Mouse (Mus musculus): ENCODE data around the gene 1700102P08Rik. TPM values are rescaled to one million over a fixed set of nuclear protein-coding genes. Genes with fewer than 3 reads are reported as not detected.
A peak's percentile ranks its signal among the peaks of the same experiment; 100 is the strongest.

The 1700102P08Rik gene
- polyA plus RNA-seq (2012; rRNA removed) = 0.58 and 0.66 TPM in 2 replicates

- no peak for TF ChIP-seq POLR2A (IDR thresholded peaks at IDR 0.05; ENCODE audit: borderline replicate concordance, extremely low read depth, low read depth, low read length)
- WGBS = 74% methylated on average over 18 of the region's 18 CpGs
- Histone ChIP-seq H3K4me3 (replicated peaks; ENCODE audit: extremely low read depth, low read depth, low read length) (no peak within 1 kb of the TSS), H3K4me1 (ENCODE audit: control insufficient read depth, insufficient read depth, low read length) (no peaks in the 10 kb centered on the region)
- DNase-seq = no peak
Observed at GRCm38 (mm10) chr9:108392676-108393075, at the start of gene 1700102P08Rik. TSS of gene 1700102P08Rik (plus strand) at chr9:108392805.

GRCm38 (mm10) chr9:108343331-108343730, 49.3 kb upstream of the 1700102P08Rik start:
- no peak for DNase-seq
- Histone ChIP-seq H3K4me1 (ENCODE audit: control insufficient read depth, insufficient read depth, low read length) (peaks cover 13% of the 10 kb centered on the region), H3K4me3 (replicated peaks; ENCODE audit: extremely low read depth, low read depth, low read length) (no peak overlapping the region)
- TF ChIP-seq CTCF (IDR thresholded peaks at IDR 0.05; ENCODE audit: insufficient read depth, low read length) (no peak), POLR2A (IDR thresholded peaks at IDR 0.05; ENCODE audit: borderline replicate concordance, extremely low read depth, low read depth, low read length) (no peak)
- 60% methylated on average over 3 of the region's 3 CpGs for WGBS

- WGBS = 86% methylated on average over 1 of the region's 1 CpGs
- TF ChIP-seq POLR2A (IDR thresholded peaks at IDR 0.05; ENCODE audit: borderline replicate concordance, extremely low read depth, low read depth, low read length) = no peak
- Histone ChIP-seq H3K4me3 (replicated peaks; ENCODE audit: extremely low read depth, low read depth, low read length) (no peak overlapping the region), H3K4me1 (ENCODE audit: control insufficient read depth, insufficient read depth, low read length) (peaks cover 13% of the 10 kb centered on the region)
- no peak for DNase-seq
Observed at GRCm38 (mm10) chr9:108343835-108344234, 48.8 kb upstream of the 1700102P08Rik start.

DNA sequence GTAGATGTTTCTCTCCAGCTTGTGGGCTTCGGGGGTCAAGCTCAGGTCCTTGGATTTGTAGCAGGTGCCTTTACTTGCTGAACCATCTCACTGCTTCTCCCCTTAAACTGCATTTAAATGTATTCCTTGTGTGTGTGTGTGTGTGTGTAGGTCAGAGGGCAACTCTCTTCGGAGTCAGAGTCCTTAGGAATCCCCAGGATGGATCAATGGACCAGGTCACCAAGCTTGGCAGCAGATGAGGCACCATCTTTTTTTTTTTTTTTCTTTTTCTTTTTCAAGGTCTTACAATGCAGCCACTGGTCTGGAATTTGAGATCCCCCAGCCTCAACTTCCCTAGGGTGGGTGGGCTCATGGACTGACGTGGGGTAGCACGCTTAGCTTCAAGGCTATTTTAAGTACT, 48.1 kb upstream of the 1700102P08Rik start:
- TF ChIP-seq POLR2A (IDR thresholded peaks at IDR 0.05; ENCODE audit: borderline replicate concordance, extremely low read depth, low read depth, low read length) (no peak), CTCF (IDR thresholded peaks at IDR 0.05; ENCODE audit: insufficient read depth, low read length) (no peak)
- Histone ChIP-seq H3K4me1 (ENCODE audit: control insufficient read depth, insufficient read depth, low read length) (peaks cover 15% of the 10 kb centered on the region), H3K4me3 (replicated peaks; ENCODE audit: extremely low read depth, low read depth, low read length) (no peak overlapping the region)
- DNase-seq = no peak
- WGBS = 89% methylated on average over 4 of the region's 4 CpGs

DNA sequence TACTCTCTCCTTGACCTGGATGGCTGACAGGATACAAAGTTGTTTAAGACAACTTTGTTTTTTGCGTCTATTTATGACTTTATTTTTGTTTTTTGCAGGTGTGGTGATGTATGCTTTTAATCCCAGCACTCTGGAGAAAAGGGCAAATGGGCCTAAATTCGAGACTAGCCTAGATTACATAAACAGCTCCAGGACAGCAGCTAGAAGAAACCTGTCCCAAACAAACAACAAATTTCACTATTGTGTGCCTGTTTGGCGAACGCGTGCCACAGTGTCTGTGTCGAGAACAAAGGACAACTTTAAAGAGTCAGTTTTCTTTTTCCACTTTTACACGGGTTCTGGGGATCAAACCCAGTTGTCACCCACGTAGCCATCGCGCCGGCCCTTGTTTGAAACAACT, 45.6 kb upstream of the 1700102P08Rik start:
- DNase-seq = no peak
- TF ChIP-seq CTCF (IDR thresholded peaks at IDR 0.05; ENCODE audit: insufficient read depth, low read length) (no peak), POLR2A (IDR thresholded peaks at IDR 0.05; ENCODE audit: borderline replicate concordance, extremely low read depth, low read depth, low read length) (no peak)
- Histone ChIP-seq H3K4me3 (replicated peaks; ENCODE audit: extremely low read depth, low read depth, low read length) (peak overlapping the region; percentile 71), H3K4me1 (ENCODE audit: control insufficient read depth, insufficient read depth, low read length) (peaks cover 6% of the 10 kb centered on the region)
- WGBS = 2% methylated on average over 11 of the region's 11 CpGs

- TF ChIP-seq CTCF (IDR thresholded peaks at IDR 0.05; ENCODE audit: insufficient read depth, low read length) (no peak), POLR2A (IDR thresholded peaks at IDR 0.05; ENCODE audit: borderline replicate concordance, extremely low read depth, low read depth, low read length) (peak; percentile 70)
- peak within 1 kb of the TSS; percentile 94 for H3K4me3 ChIP-seq (replicated peaks; ENCODE audit: extremely low read depth, low read depth, low read length)
- WGBS = under 1% methylated on average over 69 of the region's 75 CpGs
- H3K4me1 ChIP-seq (ENCODE audit: control insufficient read depth, insufficient read depth, low read length) = peaks cover 6% of the 10 kb centered on the region
- peak; percentile 87 for DNase-seq
Observed at GRCm38 (mm10) chr9:108347540-108348289, 44.9 kb upstream of the 1700102P08Rik start, which contains the start of gene Usp4. TSS of gene Usp4 (plus strand) at chr9:108347853.

GRCm38 (mm10) chr9:108348290-108348680, 44.3 kb upstream of the 1700102P08Rik start:
- Histone ChIP-seq H3K4me3 (replicated peaks; ENCODE audit: extremely low read depth, low read depth, low read length) (peak overlapping the region; percentile 94), H3K4me1 (ENCODE audit: control insufficient read depth, insufficient read depth, low read length) (peaks cover 6% of the 10 kb centered on the region)
- WGBS = 1% methylated on average over 14 of the region's 14 CpGs
- TF ChIP-seq POLR2A (IDR thresholded peaks at IDR 0.05; ENCODE audit: borderline replicate concordance, extremely low read depth, low read depth, low read length) = no peak
- no peak for DNase-seq

- peaks cover 6% of the 10 kb centered on the region for H3K4me1 ChIP-seq (ENCODE audit: control insufficient read depth, insufficient read depth, low read length)
- DNase-seq = no peak
- no peak overlapping the region for H3K4me3 ChIP-seq (replicated peaks; ENCODE audit: extremely low read depth, low read depth, low read length)
- WGBS = 95% methylated on average over 4 of the region's 4 CpGs
- TF ChIP-seq CTCF (IDR thresholded peaks at IDR 0.05; ENCODE audit: insufficient read depth, low read length) = no peak
Observed at GRCm38 (mm10) chr9:108349727-108350126, 42.9 kb upstream of the 1700102P08Rik start.

GRCm38 (mm10) chr9:108378234-108378633, 14.4 kb upstream of the 1700102P08Rik start:
- no peak for DNase-seq
- TF ChIP-seq POLR2A (IDR thresholded peaks at IDR 0.05; ENCODE audit: borderline replicate concordance, extremely low read depth, low read depth, low read length) = no peak
- TF ChIP-seq CTCF (IDR thresholded peaks at IDR 0.05; ENCODE audit: insufficient read depth, low read length) = no peak
- 74% methylated on average over 9 of the region's 9 CpGs for WGBS
- H3K4me3 ChIP-seq (replicated peaks; ENCODE audit: extremely low read depth, low read depth, low read length) = no peak overlapping the region
- no peaks in the 10 kb centered on the region for H3K4me1 ChIP-seq (ENCODE audit: control insufficient read depth, insufficient read depth, low read length)

DNA sequence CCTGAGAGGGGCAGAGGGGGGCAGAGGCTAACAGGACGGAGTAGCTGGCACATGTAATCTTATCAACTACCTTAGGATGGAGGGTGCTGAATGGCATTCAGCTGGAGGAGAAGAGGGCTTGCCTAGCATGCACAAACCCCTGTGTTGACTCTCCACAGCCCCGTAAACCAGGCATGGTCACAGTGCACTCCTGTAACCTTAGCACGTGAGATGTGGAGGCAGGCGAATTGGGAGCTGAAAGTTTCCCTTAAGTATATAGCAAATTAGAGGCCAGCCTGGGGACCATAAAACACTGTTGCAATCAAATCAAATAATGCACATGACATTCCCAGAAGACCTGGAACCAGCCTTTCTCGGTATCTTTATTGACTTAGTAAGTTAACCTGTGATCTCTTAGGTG, 13.9 kb upstream of the 1700102P08Rik start:
- H3K4me3 ChIP-seq (replicated peaks; ENCODE audit: extremely low read depth, low read depth, low read length) = no peak overlapping the region
- H3K4me1 ChIP-seq (ENCODE audit: control insufficient read depth, insufficient read depth, low read length) = no peaks in the 10 kb centered on the region
- DNase-seq = no peak
- 76% methylated on average over 5 of the region's 5 CpGs for WGBS
- TF ChIP-seq POLR2A (IDR thresholded peaks at IDR 0.05; ENCODE audit: borderline replicate concordance, extremely low read depth, low read depth, low read length) = no peak
- no peak for TF ChIP-seq CTCF (IDR thresholded peaks at IDR 0.05; ENCODE audit: insufficient read depth, low read length)

Measured in lung, adult 2 months (tissue).